Mouse (Mus musculus) limb, embryonic 10.5 days (tissue): ENCODE measurements at regions not wholly inside any gene's neighbourhood (a gene's known extent, or its start where the extent isn't known, plus 50 kb on each side); places are given as distances from the start of the nearest gene placed in this dataset.

Source experiments
- DNase-seq: peaks from one replicate; pipeline ENCODE4 v3.0.0-alpha.2; 2017; ENCODE audit warnings: low spot score
- H3K27ac ChIP-seq: fragments of 300-500 bp; sonication (generic); 2 replicates; pipeline ENCODE4 v1.5.1; 2016; ENCODE audit warnings: mild to moderate bottlenecking
- H3K27me3 ChIP-seq: fragments of 300-500 bp; sonication (generic); 2 replicates; pipeline ENCODE4 v1.6.1; 2016; ENCODE audit warnings: low read depth, mild to moderate bottlenecking; ENCODE audit not compliant: poor library complexity, severe bottlenecking
- H3K36me3 ChIP-seq: fragments of 300-500 bp; sonication (generic); 2 replicates; pipeline ENCODE4 v1.6.1; 2016; ENCODE audit warnings: mild to moderate bottlenecking, moderate library complexity
- H3K4me1 ChIP-seq: fragments of 300-500 bp; sonication (generic); 2 replicates; pipeline ENCODE4 v1.6.1; 2016
- H3K4me3 ChIP-seq: fragments of 300-500 bp; sonication (generic); 2 replicates; pipeline ENCODE4 v1.5.1; 2016; ENCODE audit warnings: mild to moderate bottlenecking, moderate library complexity
- H3K9me3 ChIP-seq: fragments of 300-500 bp; sonication (generic); replicated peaks from 2 replicates; pipeline ENCODE4 v1.6.1; 2016; ENCODE audit warnings: mild to moderate bottlenecking
- WGBS: fragments of 180-500 bp; shearing (Covaris S2); methylation state at CpG from one replicate; pipeline ENCODE4 v1.1.7; 2016; 5-methylcytosine and 5-hydroxymethylcytosine counted together

DNA sequence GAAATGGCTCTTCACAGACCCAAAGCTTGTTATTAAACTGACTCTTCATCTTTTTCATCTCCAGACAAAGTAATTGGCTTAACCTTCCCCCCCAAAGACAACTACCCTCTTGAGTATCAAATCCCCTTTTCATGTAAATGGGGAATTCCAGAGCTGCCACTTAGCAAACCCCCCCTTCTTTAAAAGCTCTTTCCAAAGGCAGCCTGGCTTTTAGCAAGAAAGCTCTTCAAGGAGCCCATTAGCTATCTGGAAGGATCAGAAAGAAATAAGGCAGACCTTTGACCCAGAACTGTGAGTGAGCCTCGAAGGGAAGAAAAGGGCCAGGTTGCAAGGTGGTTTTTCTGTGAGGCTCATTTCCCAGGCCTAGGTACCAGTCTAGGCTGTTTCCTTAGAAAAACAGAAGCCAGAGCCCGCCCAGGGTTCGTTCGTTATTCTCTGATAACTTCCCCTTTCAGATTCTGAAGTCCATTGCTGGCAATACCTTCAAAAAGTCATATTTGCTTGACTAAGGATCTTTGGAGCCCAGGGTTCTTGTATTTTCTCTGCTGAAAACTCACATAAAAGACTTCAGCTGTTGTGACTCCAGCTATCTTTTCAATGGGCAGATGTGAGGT lies 329.9 kb downstream of the Nuak1 start:
- Histone ChIP-seq H3K4me3 (no peak overlapping the region), H3K4me1 (peaks cover 19% of the 10 kb centered on the region), H3K36me3 (no peaks in the 10 kb centered on the region), H3K27me3 (no peaks in the 10 kb centered on the region), H3K9me3 (no peaks in the 10 kb centered on the region), H3K27ac (no peak overlapping the region)
- no peak for DNase-seq
- whole genome bisulfite sequencing = 51% methylated on average over 4 of the region's 4 CpGs

DNA sequence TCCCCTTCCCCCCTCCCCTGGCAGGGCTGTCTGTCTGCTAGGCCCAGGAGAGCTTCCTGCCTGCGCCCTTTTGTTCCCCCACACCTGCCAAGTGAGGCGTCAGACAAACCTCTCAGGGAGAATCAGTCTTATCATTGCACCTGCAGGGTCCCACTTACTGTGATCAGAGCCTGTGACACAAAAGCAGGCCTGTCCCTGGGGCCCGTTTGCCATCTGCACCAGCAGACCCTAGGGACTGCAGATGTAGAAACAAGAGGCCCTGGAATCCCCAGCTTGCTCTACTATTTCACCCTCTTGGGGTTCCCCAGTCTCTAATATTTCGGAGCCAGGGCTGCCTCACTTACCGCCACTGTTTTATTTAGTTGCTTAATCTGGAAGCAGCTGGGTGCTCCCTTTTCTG lies 328.9 kb downstream of the Nuak1 start:
- DNase-seq = no peak
- H3K36me3 ChIP-seq = no peaks in the 10 kb centered on the region
- 50% methylated on average over 5 of the region's 5 CpGs for WGBS
- H3K4me3 ChIP-seq = no peak overlapping the region
- no peaks in the 10 kb centered on the region for H3K9me3 ChIP-seq
- H3K27ac ChIP-seq = no peak overlapping the region
- H3K27me3 ChIP-seq = no peaks in the 10 kb centered on the region
- peaks cover 19% of the 10 kb centered on the region for H3K4me1 ChIP-seq

DNA sequence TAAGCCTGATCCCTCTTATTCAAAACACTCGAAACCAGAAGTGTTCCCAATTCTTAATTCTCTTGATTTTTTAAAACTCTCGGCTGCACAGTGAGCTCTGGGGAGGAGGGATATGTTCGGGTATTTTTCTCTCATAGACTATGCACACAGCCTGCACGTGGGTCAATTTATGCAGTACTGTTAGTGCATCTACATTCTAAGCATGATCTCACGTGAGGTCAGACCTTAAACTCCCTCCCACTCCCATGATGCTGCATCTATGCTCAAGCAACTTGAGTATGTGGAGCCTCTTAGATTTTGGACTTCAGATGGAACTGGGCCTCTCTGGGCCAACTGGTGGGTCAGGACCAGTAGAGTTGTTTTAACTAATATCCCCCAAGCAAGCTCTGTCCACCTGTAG lies 328.5 kb downstream of the Nuak1 start:
- no peak overlapping the region for H3K4me3 ChIP-seq
- no peaks in the 10 kb centered on the region for H3K27me3 ChIP-seq
- H3K9me3 ChIP-seq = no peaks in the 10 kb centered on the region
- peaks cover 19% of the 10 kb centered on the region for H3K4me1 ChIP-seq
- H3K36me3 ChIP-seq = no peaks in the 10 kb centered on the region
- H3K27ac ChIP-seq = no peak overlapping the region
- no peak for DNase-seq
- 80% methylated on average over 5 of the region's 5 CpGs for whole genome bisulfite sequencing

DNA sequence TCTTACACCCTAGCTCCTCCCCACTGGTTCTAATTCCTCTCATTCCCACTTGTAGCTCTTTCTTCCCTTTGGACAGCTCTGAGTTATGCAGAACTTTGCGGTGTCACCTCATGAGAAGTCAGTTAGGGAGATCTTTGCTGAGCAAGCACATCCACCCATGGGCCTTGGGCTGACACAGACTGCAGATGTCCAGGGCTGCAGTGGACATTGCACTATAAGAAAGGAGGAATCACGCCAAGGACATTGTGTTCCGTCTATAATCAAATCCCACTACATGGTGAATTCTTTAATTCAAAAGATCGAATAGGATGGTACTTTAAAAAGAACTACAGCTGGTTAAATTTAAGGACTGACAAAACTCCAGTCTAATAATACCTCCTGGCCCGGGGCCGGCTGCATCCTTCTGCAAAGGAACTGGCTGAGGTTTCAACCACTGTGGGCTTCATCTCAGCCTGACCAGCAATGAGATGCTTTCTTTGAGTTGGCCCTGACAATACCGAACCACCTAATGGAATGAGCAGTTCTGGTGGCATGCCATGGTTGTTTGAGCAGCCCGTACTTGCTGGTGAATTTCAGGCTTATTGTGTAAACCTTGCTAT lies 320.3 kb downstream of the Nuak1 start:
- Histone ChIP-seq H3K27me3 (no peaks in the 10 kb centered on the region), H3K4me1 (no peaks in the 10 kb centered on the region), H3K4me3 (no peak overlapping the region), H3K36me3 (no peaks in the 10 kb centered on the region), H3K9me3 (no peaks in the 10 kb centered on the region), H3K27ac (no peak overlapping the region)
- DNase-seq = no peak
- 95% methylated on average over 8 of the region's 8 CpGs for WGBS

DNA sequence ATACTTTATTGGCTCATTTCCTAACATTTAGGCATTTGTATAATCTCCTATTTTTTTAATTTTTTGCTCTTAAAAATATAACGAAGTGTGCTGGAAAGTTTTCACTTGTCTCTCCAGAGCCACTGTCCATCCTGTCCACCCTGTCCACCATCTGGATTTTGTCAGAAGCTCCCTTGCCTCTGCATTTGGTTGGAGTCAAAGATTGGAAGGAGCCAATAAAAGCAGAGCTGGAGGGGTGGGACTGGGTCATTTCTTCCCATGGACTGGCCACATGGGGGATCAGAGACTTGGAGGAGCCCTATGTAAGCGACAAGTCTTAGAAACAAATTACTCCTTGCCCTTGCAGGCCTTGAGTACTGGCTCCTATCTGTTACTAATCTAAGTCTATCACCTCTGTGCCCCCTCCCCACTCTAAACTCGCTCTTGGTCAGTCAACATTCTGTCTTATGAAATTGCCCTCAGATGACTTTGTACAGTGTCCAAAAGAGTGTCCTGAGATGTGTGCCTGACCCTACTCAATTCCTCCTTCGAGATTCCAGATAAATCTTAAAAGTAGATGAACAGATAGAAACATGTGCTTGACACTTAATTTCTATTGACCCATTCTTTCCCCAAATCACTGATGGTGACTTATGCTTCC lies 303.3 kb downstream of the Nuak1 start:
- no peaks in the 10 kb centered on the region for H3K9me3 ChIP-seq
- no peaks in the 10 kb centered on the region for H3K4me1 ChIP-seq
- no peaks in the 10 kb centered on the region for H3K27me3 ChIP-seq
- no peak overlapping the region for H3K27ac ChIP-seq
- DNase-seq = no peak
- no peak overlapping the region for H3K4me3 ChIP-seq
- WGBS = 75% methylated on average over 4 of the region's 4 CpGs
- H3K36me3 ChIP-seq = no peaks in the 10 kb centered on the region

DNA sequence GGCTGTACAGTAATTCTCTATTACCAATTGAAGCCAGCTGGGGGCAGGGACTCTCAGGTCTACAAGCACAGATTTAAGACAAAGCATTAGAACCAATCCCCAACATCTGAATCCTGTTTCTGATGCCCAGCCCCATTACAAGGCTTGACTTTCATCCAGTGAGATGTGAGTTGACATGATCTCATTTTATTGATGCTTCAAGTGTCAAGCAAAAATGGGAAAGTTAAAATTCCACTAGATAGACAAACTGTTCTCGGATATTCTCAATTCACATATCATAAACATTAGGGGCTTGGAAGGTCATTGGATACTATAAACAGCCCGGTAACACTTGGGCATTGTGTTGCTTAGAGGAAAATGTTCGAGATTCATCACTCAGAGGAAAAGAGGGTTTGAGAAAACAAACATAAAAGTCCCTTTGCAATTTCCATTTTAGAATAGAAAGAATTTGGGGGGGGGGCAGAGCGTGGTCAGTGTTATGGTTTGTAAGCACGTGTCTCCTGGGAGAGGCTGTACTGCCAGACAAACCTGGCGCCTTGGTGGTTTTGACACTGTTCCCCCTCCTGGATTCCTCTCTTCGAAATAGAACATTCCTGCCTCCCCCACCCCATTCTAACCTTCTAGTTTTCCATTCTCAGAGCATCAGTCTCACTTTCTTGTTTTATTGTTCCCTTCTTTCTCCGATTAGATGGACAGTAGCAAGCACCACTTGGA lies 297.5 kb downstream of the Nuak1 start:
- Histone ChIP-seq H3K4me1 (peaks cover 15% of the 10 kb centered on the region), H3K36me3 (no peaks in the 10 kb centered on the region), H3K27me3 (no peaks in the 10 kb centered on the region), H3K27ac (no peak overlapping the region), H3K9me3 (no peaks in the 10 kb centered on the region), H3K4me3 (no peak overlapping the region)
- no peak for DNase-seq
- 88% methylated on average over 8 of the region's 8 CpGs for WGBS

DNA sequence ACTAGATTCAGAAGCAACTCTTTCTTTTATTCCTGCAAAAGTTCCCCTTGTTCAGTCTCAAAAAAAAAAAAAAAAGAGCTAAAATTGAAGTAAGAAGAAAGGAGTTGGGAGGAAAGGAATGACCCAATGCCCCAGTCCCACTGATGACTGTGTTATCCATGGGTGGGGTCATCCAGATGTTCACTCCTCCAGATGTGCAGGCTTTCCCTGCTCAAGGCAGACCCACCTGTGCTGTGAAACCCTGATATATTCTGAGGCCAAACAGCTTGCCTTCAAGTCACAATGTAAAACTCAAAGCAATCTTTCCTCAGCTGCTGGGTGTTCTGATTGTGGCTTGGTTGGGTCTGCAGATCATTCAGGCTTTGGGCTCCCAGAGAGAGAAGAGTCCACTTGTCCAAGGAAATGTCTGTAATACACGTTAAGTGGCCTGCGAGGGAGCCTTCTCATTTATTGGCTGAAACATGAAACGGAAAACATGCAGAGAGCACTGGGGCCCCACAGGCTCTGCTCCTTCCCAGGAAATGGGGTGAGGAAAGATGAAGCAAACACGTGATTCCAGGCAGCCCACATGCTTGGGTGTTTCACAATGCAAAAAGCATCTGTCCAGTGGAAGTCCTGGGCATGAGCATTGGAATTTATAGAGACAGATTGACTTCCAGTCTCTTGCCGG lies 296.6 kb downstream of the Nuak1 start:
- peak overlapping the region; percentile 22; the same call in 1 of the 2 replicates for H3K27ac ChIP-seq
- H3K9me3 ChIP-seq = no peaks in the 10 kb centered on the region
- no peaks in the 10 kb centered on the region for H3K36me3 ChIP-seq
- no peaks in the 10 kb centered on the region for H3K27me3 ChIP-seq
- H3K4me1 ChIP-seq = peaks cover 15% of the 10 kb centered on the region
- 57% methylated on average over 5 of the region's 5 CpGs for WGBS
- DNase-seq = peak; percentile 35
- H3K4me3 ChIP-seq = no peak overlapping the region

DNA sequence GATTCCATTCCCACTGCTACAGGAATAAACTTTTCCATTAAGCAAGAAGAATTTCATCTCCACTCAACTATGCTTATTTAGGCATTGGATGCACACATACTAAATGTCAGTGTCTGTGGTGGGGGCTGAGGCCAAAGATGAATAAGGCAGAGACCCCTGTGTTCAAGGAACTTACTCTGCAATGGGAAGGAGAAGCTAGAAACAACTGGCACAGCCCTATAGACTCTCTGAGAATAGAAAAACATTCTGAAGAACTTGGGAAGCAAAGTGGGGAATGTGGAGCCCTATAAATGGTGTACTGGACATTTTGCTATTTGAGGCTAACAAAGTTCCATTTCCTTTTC lies 296.1 kb downstream of the Nuak1 start:
- no peaks in the 10 kb centered on the region for H3K9me3 ChIP-seq
- H3K4me3 ChIP-seq = no peak overlapping the region
- H3K36me3 ChIP-seq = no peaks in the 10 kb centered on the region
- peak overlapping the region; percentile 22; the same call in 1 of the 2 replicates for H3K27ac ChIP-seq
- no peak for DNase-seq
- H3K27me3 ChIP-seq = no peaks in the 10 kb centered on the region
- peaks cover 15% of the 10 kb centered on the region for H3K4me1 ChIP-seq

DNA sequence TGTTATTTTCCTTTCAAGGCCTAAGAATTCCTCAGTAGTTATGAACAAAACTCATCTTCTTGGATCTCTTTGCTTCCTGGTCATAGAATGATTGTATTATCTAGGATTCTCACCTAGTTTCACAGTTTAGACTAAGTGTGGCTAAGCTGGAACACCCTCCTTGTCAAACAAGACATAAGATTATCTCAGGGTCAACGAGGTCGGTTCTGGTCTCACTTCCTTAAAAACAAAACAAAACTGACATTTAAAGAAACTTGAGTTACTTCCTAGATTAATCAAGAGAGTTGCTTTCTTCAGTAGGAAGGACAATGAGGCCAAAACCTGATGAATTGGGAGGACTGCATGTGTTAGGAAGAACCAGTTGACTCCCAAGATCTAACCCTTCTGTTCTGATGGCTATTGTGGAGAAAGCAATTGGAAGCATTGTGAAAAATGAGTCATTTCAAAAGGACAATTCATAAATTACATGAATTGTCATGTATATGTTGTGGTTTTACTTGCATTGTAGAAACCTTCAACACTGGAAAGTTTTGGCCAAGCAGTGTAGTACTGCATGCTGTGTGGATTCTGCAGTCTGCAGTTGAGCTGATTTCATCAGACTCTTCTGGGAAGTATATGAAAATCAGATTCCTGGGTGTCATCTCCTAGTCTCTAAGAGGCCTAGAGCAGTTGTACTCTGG lies 293.0 kb downstream of the Nuak1 start:
- no peaks in the 10 kb centered on the region for H3K36me3 ChIP-seq
- no peak overlapping the region for H3K4me3 ChIP-seq
- DNase-seq = no peak
- H3K9me3 ChIP-seq = no peaks in the 10 kb centered on the region
- H3K27ac ChIP-seq = no peak overlapping the region
- H3K4me1 ChIP-seq = peaks cover 15% of the 10 kb centered on the region
- 87% methylated on average over 2 of the region's 2 CpGs for WGBS
- no peaks in the 10 kb centered on the region for H3K27me3 ChIP-seq

DNA sequence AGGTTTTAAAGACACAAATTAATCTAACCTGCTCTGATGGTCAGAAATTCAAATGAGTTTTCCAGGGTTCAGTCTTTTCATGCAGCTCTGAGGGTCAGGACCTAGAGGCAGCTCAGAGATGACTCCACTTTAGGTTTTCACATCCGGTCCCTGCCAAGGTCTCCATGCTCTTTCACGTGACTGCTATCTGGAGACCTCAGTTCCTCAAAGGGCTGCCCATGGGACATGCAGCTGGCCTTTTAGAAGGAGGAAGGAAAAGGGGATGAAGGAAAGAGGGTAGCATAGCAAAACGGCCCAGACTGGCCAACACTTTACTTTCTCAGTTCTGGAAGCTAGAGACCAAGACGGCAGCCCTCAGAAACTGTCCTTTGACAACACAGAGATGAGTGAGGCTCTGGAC lies 276.6 kb downstream of the Nuak1 start:
- 85% methylated on average over 4 of the region's 4 CpGs for WGBS
- Histone ChIP-seq H3K27ac (no peak overlapping the region), H3K4me1 (peaks cover 25% of the 10 kb centered on the region), H3K27me3 (peaks cover 12% of the 10 kb centered on the region; the same call in 1 of the 2 replicates), H3K9me3 (no peaks in the 10 kb centered on the region), H3K4me3 (no peak overlapping the region), H3K36me3 (no peaks in the 10 kb centered on the region)
- no peak for DNase-seq

DNA sequence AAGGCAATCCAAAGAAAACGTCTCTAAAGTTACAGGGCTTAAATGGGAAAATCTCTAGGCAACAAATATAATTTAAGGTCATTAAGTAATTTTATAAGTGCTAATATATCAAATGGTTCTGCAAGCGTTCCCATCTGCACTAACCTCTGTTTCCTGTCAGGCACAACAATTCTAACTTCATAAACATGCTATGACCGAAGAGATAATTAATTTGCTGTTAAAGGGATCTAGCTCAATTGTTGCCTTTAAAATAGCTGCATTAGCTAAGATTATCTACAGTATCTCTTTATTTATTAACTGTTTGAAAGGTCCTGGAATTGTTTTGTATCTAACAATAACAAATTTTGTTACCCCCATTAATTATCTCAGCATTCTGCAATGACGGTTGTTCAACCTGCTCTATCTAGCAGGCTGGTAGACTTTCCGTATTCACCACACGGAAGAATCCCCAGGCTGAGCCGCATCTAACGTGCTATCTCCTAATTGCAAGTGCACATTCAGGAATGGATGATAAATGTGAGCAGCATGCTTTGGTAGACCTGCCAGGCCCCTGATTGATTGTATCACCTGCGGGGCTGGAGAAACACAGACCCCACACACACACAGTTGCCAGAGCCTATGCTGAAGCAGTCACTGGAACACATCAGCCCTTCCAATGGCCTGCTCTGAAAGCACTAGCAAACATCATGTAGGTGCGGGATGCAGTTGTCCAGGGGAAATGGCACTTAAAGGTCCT lies 274.4 kb downstream of the Nuak1 start:
- no peak for DNase-seq

DNA sequence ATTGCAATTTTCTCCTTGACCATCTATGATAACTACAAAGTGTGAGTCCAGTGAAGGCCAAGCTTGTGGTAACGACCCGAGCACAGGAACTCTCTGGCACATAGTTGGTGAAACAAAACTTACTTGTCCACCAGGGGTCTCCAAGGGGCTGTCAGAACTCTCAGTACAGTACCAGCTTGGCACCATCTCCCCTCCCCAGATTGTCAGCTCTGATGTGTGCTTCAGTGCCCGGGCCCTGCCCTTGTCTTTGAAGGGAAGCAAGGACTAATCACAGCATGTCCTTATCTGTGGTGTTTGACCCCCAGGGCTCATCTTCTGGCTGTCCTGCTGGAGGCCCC lies 273.9 kb downstream of the Nuak1 start:
- Histone ChIP-seq H3K4me3 (no peak overlapping the region), H3K9me3 (no peaks in the 10 kb centered on the region), H3K27me3 (peaks cover 12% of the 10 kb centered on the region; the same call in 1 of the 2 replicates), H3K36me3 (no peaks in the 10 kb centered on the region), H3K27ac (no peak overlapping the region), H3K4me1 (peaks cover 28% of the 10 kb centered on the region)
- DNase-seq = no peak
- WGBS = 56% methylated on average over 3 of the region's 3 CpGs

More for the DNA sequence above, 274.4 kb downstream of the Nuak1 start:
- no peaks in the 10 kb centered on the region for H3K36me3 ChIP-seq
- peaks cover 25% of the 10 kb centered on the region for H3K4me1 ChIP-seq
- no peak overlapping the region for H3K27ac ChIP-seq
- 60% methylated on average over 10 of the region's 10 CpGs for WGBS
- H3K4me3 ChIP-seq = no peak overlapping the region
- H3K9me3 ChIP-seq = no peaks in the 10 kb centered on the region
- peaks cover 12% of the 10 kb centered on the region; the same call in 1 of the 2 replicates for H3K27me3 ChIP-seq
